Mouse (Mus musculus) heart, postnatal 0 days (tissue): Measurements from ENCODE around the gene Serpina3c.

Experiments
- CTCF ChIP-seq: IDR thresholded peaks from 2 replicates; pipeline ENCODE4 v1.5.1; 2016; ENCODE audit warnings: antibody characterized with exemption, control low read depth, low read depth
- EP300 ChIP-seq: IDR thresholded peaks from 2 replicates; pipeline ENCODE4 v1.6.1; 2016; ENCODE audit warnings: antibody characterized with exemption, low read depth

- TF ChIP-seq CTCF (no peak), EP300 (no peak)
Observed at GRCm38 (mm10) chr12:104106919-104107318, 46.8 kb downstream of the Serpina3c start.
